ENCODE assay signal across 9 mouse cellular contexts in the genomic region with DNA sequence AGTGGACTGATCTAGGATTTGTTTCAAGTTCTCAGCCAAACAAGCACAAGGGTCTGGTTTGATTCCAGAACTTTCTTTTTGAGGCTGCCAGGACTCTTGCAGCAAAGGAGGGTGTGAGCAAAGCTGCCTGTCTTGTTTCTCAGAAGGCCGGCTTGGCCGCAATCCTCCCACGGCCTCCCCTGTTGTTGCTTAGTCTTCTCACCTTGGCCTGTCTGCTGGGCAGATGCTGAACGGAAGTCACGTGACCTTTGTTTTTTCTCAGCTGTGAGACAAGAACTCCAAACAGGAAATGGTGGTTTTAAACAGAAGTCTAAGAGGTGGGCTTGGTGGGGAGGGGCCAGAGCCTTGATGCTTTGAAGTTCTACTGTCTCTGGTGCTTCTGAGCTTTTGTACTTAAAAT.
DNase-seq lines count a peak whose midpoint lies in the region; ATAC-seq and TF ChIP-seq lines count a peak whose summit lies in the region.
"Had no signal": no experiment of that assay in that cellular context is flagged by ENCODE, and none has a peak within 500 bp of the region (broad histone marks: within the 10 kb centered on the region; RNA-seq: fewer than 3 reads in every experiment).

No protein-coding gene starts in this region.

- no peaks in the 10 kb centered on the region for H3K27me3 ChIP-seq in kidney, adult 2 months (replicated peaks; ENCODE audit: control insufficient read depth, insufficient read depth, low read length)
- no peaks in the 10 kb centered on the region for H3K27me3 ChIP-seq in midbrain, embryonic 13.5 days
- H3K27me3 ChIP-seq: embryonic facial prominence, embryonic 15.5 days; liver, embryonic 15.5 days had no signal

- no peak overlapping the region for H3K4me3 ChIP-seq in kidney, adult 2 months (ENCODE audit: insufficient read depth, low read depth, low read length)
- no peak overlapping the region for H3K4me3 ChIP-seq in midbrain, embryonic 13.5 days (replicated peaks)
- H3K4me3 ChIP-seq: embryonic facial prominence, embryonic 15.5 days; liver, embryonic 15.5 days had no signal

- TF ChIP-seq POLR2A in kidney, adult 2 months (IDR thresholded peaks at IDR 0.05; ENCODE audit: low read depth, low read length) = no peak

- no peak overlapping the region for H3K9ac ChIP-seq in midbrain, embryonic 13.5 days (replicated peaks)
- H3K9ac ChIP-seq: embryonic facial prominence, embryonic 15.5 days; liver, embryonic 15.5 days had no signal

- peak; percentile 31 to 62 for DNase-seq in urinary bladder, postnatal 4 days (ENCODE audit: low spot score in 2 of 2)
- DNase-seq in urinary bladder, adult 2 months (ENCODE audit: low spot score) = no peak
- peak; percentile 76 for DNase-seq in kidney, adult 2 months
- DNase-seq in thymus, postnatal 14 days = peak; percentile 90

- H3K36me3 ChIP-seq in kidney, adult 2 months (ENCODE audit: control insufficient read depth, insufficient read depth, low read length) = no peaks in the 10 kb centered on the region
- no peaks in the 10 kb centered on the region for H3K36me3 ChIP-seq in midbrain, embryonic 13.5 days
- H3K36me3 ChIP-seq: embryonic facial prominence, embryonic 15.5 days; liver, embryonic 15.5 days had no signal

- TF ChIP-seq CTCF in kidney, adult 2 months (conservative IDR thresholded peaks at IDR 0.05; ENCODE audit: insufficient read depth, insufficient read length, low read depth, low read length) = no peak

- H3K27ac ChIP-seq in kidney, adult 2 months (ENCODE audit: insufficient read depth, low read depth, low read length) = no peak overlapping the region
- H3K27ac ChIP-seq in midbrain, embryonic 13.5 days = no peak overlapping the region
- H3K27ac ChIP-seq: embryonic facial prominence, embryonic 15.5 days; liver, embryonic 15.5 days had no signal

- WGBS in kidney, adult 2 months = 46% methylated on average over 5 of the region's 5 CpGs
- WGBS in midbrain, embryonic 13.5 days = 91% methylated on average over 5 of the region's 5 CpGs

- H3K9me3 ChIP-seq in midbrain, embryonic 13.5 days = no peaks in the 10 kb centered on the region
- H3K9me3 ChIP-seq: liver, embryonic 15.5 days had no signal

- ATAC-seq in common myeloid progenitor, adult 5-6 weeks (replicated peaks; ENCODE audit: low read depth, poor library complexity, severe bottlenecking) = peak; percentile 80
- ATAC-seq in megakaryocyte, adult 5-6 weeks (ENCODE audit: poor library complexity, severe bottlenecking) = peak; percentile 83
- ATAC-seq in midbrain, embryonic 13.5 days = no peak

- H3K4me2 ChIP-seq in midbrain, embryonic 13.5 days (replicated peaks) = no peak overlapping the region
- H3K4me2 ChIP-seq: embryonic facial prominence, embryonic 15.5 days; liver, embryonic 15.5 days had no signal

- no peaks in the 10 kb centered on the region for H3K4me1 ChIP-seq in kidney, adult 2 months (ENCODE audit: control insufficient read depth, insufficient read depth, low read length)
- no peaks in the 10 kb centered on the region for H3K4me1 ChIP-seq in midbrain, embryonic 13.5 days (replicated peaks)
